Mouse (Mus musculus) embryo, embryonic 9.5 days (tissue): Measurements from ENCODE around the gene Cdh23.
A peak's percentile ranks its signal among the peaks of the same experiment; 100 is the strongest.

Source experiments
- DNase-seq: peaks from one replicate; pipeline ENCODE4 v3.0.0-alpha.2; 2017; ENCODE audit errors: extremely low spot score

The Cdh23 gene

DNA sequence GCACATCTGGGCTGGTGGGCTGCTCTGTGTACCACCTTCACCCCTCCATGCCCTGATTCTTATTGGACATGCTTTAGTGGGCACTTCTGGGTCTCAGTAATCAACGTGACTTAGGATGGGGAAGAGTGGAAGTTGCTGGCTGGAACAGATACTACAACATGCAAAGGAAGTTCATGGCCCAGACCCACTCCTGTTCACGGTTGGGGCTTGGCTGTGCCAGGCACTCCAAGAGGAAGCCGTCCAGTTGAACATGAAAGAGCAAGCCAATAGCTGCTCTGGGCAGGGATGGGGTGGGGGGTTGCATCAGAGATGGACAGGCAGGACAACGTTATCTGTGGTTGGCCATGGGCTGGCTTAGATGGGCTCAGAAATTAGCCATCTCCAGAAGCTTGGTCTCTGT lies 328.4 kb downstream of the Cdh23 start:
- DNase-seq = no peak

- no peak for DNase-seq
Measured at GRCm38 (mm10) chr10:60367145-60367544, 329.1 kb downstream of the Cdh23 start.

GRCm38 (mm10) chr10:60363426-60363825 lies 332.9 kb downstream of the Cdh23 start:
- no peak for DNase-seq

GRCm38 (mm10) chr10:60362310-60362628 lies 334.0 kb downstream of the Cdh23 start:
- DNase-seq = no peak

DNA sequence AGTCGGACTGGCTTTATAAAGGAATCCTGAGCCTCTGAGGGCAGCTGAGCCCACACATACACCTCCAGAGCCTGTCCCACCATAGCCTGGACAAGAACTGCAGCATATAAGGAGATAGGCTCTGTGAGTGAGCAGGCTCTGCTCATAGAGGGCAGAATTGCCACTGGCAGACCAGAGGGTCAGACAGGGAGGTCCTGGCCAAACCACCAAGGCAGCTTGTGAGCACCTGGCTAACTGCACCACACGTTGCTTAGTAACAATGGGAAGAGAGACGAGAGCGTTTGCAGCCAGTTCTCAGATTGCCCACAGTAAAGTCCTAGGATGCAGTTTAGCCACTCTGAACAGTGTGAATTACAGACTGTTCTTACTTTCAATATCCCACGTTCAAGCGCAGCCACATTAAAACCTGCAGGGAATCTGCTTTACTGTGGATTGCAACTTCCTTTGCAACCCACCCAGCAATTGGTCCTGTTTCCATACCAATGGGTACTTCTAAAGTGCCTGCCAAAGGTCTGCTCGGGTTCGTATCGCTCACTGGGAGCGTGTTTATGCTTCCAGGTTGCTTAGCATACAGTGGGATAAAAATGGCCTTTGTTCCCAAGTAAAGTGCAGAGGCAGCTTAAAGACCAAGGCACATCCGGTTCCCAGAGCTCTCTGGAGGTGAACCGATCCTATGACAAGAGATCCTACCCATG lies 334.5 kb downstream of the Cdh23 start:
- DNase-seq = no peak

DNA sequence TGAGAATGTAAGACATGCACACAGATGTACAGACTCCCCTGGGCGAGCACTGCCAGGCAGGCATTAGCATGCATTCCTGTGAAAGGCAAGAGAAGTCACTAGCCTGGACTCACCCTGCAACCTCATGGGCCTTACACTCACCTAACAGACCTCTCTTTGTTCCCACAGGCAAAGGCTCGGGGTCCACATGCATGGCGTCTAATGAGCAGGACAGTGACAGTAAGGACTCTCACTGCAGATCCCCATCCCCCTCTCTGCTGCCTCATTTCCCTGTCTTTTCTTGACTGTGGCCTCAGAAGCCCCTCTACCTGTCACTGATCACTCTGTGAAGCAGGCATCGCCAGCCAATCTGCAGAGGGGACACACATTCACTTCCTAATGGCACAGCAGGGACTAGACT lies 337.5 kb downstream of the Cdh23 start:
- no peak for DNase-seq

DNA sequence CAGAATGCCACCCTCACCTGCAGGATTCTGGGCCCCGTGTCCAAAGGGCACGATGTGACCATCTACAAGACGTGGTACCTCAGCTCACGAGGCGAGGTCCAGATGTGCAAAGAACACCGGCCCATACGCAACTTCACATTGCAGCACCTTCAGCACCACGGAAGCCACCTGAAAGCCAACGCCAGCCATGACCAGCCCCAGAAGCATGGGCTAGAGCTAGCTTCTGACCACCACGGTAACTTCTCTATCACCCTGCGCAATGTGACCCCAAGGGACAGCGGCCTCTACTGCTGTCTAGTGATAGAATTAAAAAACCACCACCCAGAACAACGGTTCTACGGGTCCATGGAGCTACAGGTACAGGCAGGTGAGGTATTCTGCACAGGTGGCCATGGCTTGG lies 338.4 kb downstream of the Cdh23 start:
- no peak for DNase-seq

- DNase-seq = no peak
Measured at GRCm38 (mm10) chr10:60357441-60357840, 338.8 kb downstream of the Cdh23 start.

DNA sequence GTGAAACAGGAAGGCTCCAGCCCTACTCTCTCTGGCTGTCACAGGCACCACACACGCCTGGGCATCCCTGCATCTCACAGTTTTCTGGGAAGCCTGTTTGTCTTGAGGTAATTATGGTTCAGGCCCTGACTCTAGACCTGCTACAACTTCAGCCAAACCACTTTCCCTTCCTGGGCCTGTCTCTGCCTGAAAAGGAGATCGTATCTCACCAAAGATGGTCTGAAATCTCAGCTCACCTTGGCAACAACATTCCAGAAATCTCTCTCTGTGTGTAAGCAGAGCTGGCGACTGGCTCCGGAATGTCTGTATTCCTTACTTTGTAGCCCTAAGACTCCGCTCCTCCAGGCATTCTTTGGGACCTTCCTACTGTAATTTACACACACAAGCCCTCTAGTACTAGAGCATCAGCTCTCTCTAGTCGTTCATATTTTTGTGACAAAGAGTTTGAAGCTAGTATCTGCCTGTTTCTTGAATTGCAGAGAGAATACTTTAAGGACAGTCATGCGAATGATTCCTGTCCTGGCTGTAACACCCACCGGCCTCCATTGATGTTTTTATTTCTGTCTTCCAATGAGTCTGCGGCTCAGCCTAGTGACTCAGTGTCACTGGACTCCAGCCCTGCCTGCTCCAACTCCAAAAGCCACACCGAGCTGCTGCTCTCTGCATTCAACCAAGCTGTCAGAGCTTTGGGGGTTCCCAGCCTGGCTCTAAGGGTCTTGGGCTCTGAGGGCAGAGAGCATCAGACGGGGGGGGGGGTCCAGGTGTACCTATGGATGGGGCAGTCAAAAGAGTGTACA lies 341.2 kb downstream of the Cdh23 start:
- no peak for DNase-seq

GRCm38 (mm10) chr10:60354003-60354325 lies 342.3 kb downstream of the Cdh23 start:
- DNase-seq = no peak

GRCm38 (mm10) chr10:60353241-60354002 lies 342.9 kb downstream of the Cdh23 start:
- DNase-seq = no peak

DNA sequence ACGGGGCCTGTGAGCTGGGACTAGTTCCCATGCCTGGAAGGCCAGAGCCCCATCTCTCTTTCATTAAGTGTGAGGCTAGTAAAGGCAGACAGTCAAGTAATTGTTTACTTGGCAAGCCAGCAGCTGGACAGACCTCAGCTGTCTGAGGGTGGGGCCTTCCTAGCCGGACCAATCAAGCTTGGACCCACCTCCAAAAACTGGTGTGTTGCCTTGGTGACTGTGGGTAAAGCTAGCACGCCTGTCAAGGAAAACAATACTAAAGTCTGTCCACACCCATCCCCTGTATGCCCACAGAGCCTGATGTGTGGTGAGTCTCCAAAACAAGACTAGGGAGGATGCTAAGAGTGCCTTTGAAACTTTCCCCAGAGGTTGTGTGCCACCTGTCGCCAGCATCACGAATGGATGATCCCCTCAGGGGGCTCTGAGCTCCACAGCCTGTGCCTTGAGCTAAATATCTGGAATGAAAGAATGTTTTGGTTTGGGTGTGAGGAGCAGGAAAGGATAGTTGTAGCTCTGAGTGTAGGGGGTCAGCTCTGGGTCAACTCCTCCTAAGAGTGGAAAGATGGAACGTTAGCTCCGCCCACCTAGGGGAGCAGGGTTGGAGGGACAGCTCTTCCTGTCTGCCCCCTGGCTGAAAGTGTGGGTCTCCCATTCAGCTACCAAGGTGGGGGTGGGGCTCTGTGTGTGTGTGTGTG lies 344.4 kb downstream of the Cdh23 start:
- peak; percentile 70 for DNase-seq

- DNase-seq = no peak
Measured at GRCm38 (mm10) chr10:60351248-60351647, 345.0 kb downstream of the Cdh23 start.

- DNase-seq = peak; percentile 84
Measured at GRCm38 (mm10) chr10:60350805-60351167, 345.5 kb downstream of the Cdh23 start.

GRCm38 (mm10) chr10:60350077-60350804 lies 346.0 kb downstream of the Cdh23 start:
- no peak for DNase-seq

DNA sequence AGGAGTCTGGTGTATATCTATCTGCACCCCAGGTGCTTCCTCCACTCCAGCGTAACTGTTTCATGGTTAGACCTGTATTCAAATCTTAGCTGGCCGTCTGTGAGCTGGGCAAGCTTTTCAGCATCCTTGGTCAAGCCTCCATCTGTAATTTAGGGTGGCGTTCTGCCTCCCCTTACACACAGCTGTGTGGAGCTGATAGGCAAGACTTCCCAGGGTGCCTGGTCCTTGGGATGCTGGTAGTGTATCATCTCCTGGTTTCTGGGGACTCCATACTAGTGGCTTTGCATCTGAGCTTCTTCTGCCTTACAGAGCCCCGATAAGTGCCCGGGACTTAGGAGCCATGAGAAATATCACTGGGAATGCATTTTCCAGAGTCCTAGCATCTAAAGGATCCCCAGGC lies 346.6 kb downstream of the Cdh23 start:
- DNase-seq = no peak

- no peak for DNase-seq
Measured at GRCm38 (mm10) chr10:60349056-60349455, 347.2 kb downstream of the Cdh23 start.

GRCm38 (mm10) chr10:60347768-60348610 lies 348.3 kb downstream of the Cdh23 start:
- no peak for DNase-seq

DNA sequence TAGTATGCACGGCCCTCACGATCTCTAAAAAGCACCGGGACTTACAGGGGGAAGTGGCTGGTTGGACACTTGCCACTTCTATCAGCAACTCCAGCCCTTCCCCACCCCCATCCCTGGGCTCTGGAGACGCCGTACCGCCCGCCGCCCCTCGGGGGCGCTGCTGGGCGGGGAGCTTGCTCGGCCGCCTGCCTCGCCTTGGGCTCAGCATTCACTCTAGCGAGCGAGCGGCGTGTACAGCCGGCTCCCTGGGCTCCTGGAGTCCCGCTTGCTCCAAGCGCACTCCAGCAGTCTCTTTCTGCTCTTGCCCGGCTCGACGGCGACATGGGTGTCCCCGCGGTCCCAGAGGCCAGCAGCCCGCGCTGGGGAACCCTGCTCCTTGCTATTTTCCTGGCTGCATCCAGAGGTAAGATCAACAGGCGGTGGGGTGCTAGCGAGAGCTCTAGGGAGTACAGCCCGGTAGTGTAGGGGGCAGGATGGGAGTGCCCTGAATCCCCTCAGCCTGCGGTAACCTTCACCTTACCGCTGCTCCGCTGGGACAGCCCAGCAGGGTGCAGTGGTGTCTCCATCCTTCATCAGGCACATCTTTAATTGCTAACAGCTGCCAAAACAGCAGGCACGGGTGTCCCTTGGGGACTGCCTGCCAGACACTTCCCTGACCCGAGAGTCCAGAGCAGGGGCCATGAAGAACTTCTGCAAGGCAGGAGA lies 349.4 kb downstream of the Cdh23 start, which contains the start of gene Vsir:
Gene Vsir (plus strand): TSS at position 151 of the 705 bp plus-strand sequence.
- DNase-seq = peak; percentile 89

DNA sequence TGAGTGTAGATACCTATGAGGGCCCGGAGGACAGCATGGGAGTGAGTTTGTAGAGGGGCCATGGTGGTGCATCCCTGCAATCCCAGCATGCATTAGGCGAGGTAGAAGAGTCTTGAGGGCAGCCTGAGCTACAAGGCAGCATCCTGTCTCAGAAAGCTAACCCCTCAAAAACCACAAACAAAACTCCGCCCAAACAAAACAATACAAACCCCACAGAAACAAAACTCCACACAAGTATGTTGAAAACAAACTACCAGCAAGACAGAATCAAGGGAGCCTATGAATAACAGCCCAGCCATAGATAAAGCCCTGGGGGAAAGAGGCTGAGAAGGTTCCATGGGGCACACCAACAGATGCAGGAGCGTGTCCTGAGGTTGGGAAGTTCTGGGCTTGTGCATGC lies 350.2 kb downstream of the Cdh23 start:
- no peak for DNase-seq
